Mouse (Mus musculus) kidney, adult 2 months (tissue): ENCODE results near the gene Ube2r2. TPM values are rescaled to one million over a fixed set of nuclear protein-coding genes. Genes with fewer than 3 reads are reported as not detected.
A peak's percentile ranks its signal among the peaks of the same experiment; 100 is the strongest.

Experiments used
- DNase-seq: peaks from one replicate; pipeline ENCODE4 v3.0.0; 2021
- H3K27ac ChIP-seq: fragments of 200-500 bp; 2 replicates; pipeline ENCODE4 v1.5.1; 2012; ENCODE audit warnings: low read depth, low read length, control low read depth, inconsistent platforms; ENCODE audit not compliant: insufficient read depth
- H3K27me3 ChIP-seq: fragments of 200-500 bp; replicated peaks from 2 replicates; pipeline ENCODE4 v1.6.1; 2012; ENCODE audit warnings: mild to moderate bottlenecking, moderate library complexity, low read length, inconsistent platforms; ENCODE audit not compliant: control insufficient read depth, insufficient read depth
- H3K36me3 ChIP-seq: fragments of 200-500 bp; 2 replicates; pipeline ENCODE4 v1.6.1; 2012; ENCODE audit warnings: mild to moderate bottlenecking, moderate library complexity, low read length, inconsistent platforms; ENCODE audit not compliant: control insufficient read depth, insufficient read depth
- H3K4me1 ChIP-seq: fragments of 200-500 bp; 2 replicates; pipeline ENCODE4 v1.6.1; 2011; ENCODE audit warnings: low read length; ENCODE audit not compliant: control insufficient read depth, insufficient read depth
- H3K4me3 ChIP-seq: fragments of 200-500 bp; 2 replicates; pipeline ENCODE4 v1.5.1; 2011; ENCODE audit warnings: mild to moderate bottlenecking, low read depth, low read length, control low read depth; ENCODE audit not compliant: insufficient read depth
- CTCF ChIP-seq: fragments of 200-500 bp; conservative IDR thresholded peaks from 2 replicates; pipeline ENCODE4 v1.5.1; 2011; ENCODE audit warnings: low read depth, mild to moderate bottlenecking, control low read depth, low read length, moderate library complexity, mixed read lengths; ENCODE audit not compliant: insufficient read depth, insufficient read length
- POLR2A ChIP-seq: fragments of 200-500 bp; IDR thresholded peaks from one replicate; pipeline ENCODE4 v1.6.1; 2011; ENCODE audit warnings: low read depth, low read length, control low read depth
- WGBS: fragments of 180-500 bp; shearing (Covaris S2); methylation state at CpG from one replicate; pipeline ENCODE4 v1.1.7; 2018; 5-methylcytosine and 5-hydroxymethylcytosine counted together
- polyA plus RNA-seq: library from polyadenylated mRNA; depleted of rRNA; stranded (reverse); fragments of >200 nt; gene quantifications from 2 replicates; pipeline ENCODE4 v1.2.3, GENCODE M21; 2012

Gene Ube2r2
- polyA plus RNA-seq, 1 experiment = 67.4 TPM

- Histone ChIP-seq H3K4me1 (no peaks in the 10 kb centered on the region; the same call in 1 of the 2 replicates), H3K27me3 (no peaks in the 10 kb centered on the region), H3K4me3 (no peak overlapping the region), H3K36me3 (no peaks in the 10 kb centered on the region), H3K27ac (no peak overlapping the region)
- peak; percentile 19 for DNase-seq
- no peak for TF ChIP-seq CTCF
- no peak for TF ChIP-seq POLR2A
Observed at GRCm38 (mm10) chr4:41102901-41103300, 32.6 kb upstream of the Ube2r2 start.

DNA sequence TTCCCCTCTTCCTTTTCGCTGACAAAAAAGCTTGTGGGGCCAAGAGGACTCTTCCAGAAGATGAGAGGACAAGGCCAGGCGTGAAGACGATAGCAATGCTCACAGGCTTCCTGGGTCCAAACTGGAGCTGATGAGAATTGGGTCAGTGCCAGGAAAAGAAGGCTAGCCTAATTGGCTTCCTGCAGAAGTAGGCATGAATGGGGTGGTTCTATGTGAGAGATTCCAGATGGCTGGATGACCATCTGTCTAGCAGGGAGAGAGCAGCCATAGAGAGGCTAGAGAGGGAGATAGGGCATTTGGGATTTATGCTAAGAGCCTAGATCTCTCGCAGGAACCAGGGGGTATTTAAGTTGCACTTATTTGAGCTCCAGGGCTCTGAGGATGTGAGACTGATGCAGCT, 28.1 kb upstream of the Ube2r2 start:
- Histone ChIP-seq H3K27ac (no peak overlapping the region), H3K36me3 (no peaks in the 10 kb centered on the region), H3K4me3 (no peak overlapping the region), H3K27me3 (no peaks in the 10 kb centered on the region), H3K4me1 (no peaks in the 10 kb centered on the region)
- no peak for DNase-seq
- WGBS = 77% methylated on average over 4 of the region's 4 CpGs
- TF ChIP-seq CTCF = no peak

GRCm38 (mm10) chr4:41108717-41109425, 26.7 kb upstream of the Ube2r2 start:
- WGBS = 60% methylated on average over 10 of the region's 10 CpGs
- Histone ChIP-seq H3K36me3 (no peaks in the 10 kb centered on the region), H3K4me1 (no peaks in the 10 kb centered on the region), H3K4me3 (no peak overlapping the region), H3K27me3 (no peaks in the 10 kb centered on the region), H3K27ac (no peak overlapping the region)
- peak; percentile 56 for DNase-seq
- TF ChIP-seq CTCF (no peak), POLR2A (no peak)

- WGBS = 90% methylated on average over 9 of the region's 9 CpGs
- no peaks in the 10 kb centered on the region; the same call in 1 of the 2 replicates for H3K36me3 ChIP-seq
Observed at GRCm38 (mm10) chr4:41114358-41115070, 21.0 kb upstream of the Ube2r2 start.

DNA sequence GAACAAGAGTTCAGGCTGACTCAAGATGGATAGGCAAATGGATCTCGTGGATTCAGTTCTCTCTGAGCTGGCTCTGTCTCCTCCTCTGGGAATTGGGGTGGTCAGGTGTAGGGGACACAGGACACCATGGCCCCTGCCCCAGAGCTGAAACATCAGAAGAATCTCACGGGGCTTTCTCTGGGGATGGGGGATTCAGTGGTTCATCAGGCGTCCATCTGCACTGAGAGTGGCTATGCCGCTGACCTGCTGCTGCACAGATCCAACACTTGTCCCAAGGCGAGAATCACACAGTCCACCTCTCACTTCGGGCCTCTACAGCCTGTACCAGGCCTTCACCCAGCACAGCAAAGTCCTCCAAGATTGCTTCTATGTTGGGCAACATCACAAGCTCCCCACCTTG, 20.5 kb upstream of the Ube2r2 start:
- no peak for TF ChIP-seq POLR2A
- no peak for TF ChIP-seq CTCF
- Histone ChIP-seq H3K4me3 (no peak overlapping the region), H3K4me1 (no peaks in the 10 kb centered on the region), H3K27ac (no peak overlapping the region), H3K36me3 (no peaks in the 10 kb centered on the region; the same call in 1 of the 2 replicates), H3K27me3 (no peaks in the 10 kb centered on the region)
- 91% methylated on average over 6 of the region's 6 CpGs for WGBS
- DNase-seq = no peak

More at GRCm38 (mm10) chr4:41114358-41115070, 21.0 kb upstream of the Ube2r2 start:
- H3K4me3 ChIP-seq = no peak overlapping the region
- no peak for TF ChIP-seq POLR2A
- no peak for TF ChIP-seq CTCF
- H3K27me3 ChIP-seq = no peaks in the 10 kb centered on the region
- no peak for DNase-seq
- H3K27ac ChIP-seq = no peak overlapping the region
- H3K4me1 ChIP-seq = no peaks in the 10 kb centered on the region

DNA sequence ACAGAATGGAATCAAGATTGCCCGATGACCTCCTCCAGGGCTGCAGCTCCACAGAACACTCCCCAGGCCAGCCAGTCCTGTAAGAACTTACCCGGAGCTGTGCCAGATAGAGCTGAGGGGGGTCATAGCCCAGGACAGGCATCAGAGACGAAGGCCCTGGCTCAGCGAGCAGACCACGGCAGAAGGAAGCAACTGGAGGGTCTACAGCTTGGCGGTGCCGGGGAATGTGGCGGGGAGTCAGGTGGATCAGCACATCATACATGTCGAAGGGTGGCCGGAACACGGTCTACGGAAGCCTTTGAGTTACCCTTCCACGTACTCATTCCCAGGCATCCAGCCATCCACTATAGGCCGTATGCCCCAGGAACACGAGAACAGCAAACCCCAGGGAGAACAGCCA, 19.8 kb upstream of the Ube2r2 start:
- no peak for TF ChIP-seq CTCF
- TF ChIP-seq POLR2A = no peak
- Histone ChIP-seq H3K27me3 (no peaks in the 10 kb centered on the region), H3K27ac (no peak overlapping the region), H3K4me1 (no peaks in the 10 kb centered on the region), H3K36me3 (no peaks in the 10 kb centered on the region; the same call in 1 of the 2 replicates), H3K4me3 (no peak overlapping the region)
- DNase-seq = no peak
- WGBS = 95% methylated on average over 15 of the region's 15 CpGs

DNA sequence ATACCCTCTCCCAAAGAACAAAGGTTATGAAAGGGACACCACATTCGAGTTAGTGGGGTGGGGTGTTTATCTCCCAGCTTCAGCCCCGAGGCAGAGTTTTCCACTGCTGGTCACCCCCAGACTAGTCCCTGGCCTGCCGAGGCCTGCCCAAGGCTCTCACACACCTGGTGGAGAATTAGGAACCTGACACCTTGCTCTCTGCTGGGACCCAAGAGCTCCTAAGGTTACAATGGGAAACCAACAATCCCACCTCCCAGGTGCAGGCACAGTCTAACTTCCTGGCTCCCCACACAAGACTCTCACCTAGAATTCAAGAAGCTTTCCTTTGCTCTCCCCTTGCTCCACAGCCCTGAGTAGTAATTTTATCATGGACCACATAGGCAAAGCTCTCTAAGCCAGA, 18.7 kb upstream of the Ube2r2 start:
- Histone ChIP-seq H3K27ac (no peak overlapping the region), H3K4me3 (no peak overlapping the region), H3K27me3 (no peaks in the 10 kb centered on the region), H3K4me1 (no peaks in the 10 kb centered on the region), H3K36me3 (no peaks in the 10 kb centered on the region; the same call in 1 of the 2 replicates)
- DNase-seq = no peak
- TF ChIP-seq CTCF = no peak
- no peak for TF ChIP-seq POLR2A
- 64% methylated on average over 3 of the region's 3 CpGs for WGBS
